Mouse (Mus musculus) ES-CJ7 (cell line): ENCODE data around the gene Olfr924.

Experiments
- DNase-seq: peaks from one replicate; pipeline ENCODE4 v3.0.0; 2011; ENCODE audit warnings: low read depth, low spot score

Gene Olfr924

DNA sequence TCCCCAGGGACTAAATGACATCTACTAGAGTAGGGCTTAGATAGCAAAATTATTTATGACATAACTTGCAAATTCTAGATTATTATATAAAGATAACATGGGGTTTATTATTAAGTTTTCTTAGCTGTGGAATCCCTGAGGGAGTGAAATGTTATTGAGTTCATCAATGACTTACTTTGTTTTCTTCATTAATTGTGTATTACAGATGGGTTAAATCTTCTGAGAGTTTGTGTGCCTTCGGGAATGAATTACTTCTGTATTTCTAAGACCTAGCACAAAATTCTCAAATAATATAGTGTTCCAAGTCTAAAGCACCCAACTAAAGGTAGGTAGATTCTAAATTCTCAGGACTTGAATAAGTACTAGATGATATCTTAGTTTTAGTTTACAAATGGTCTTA lies at the start of gene Olfr924:
Olfr924 (plus strand) TSS at position 301 of the 400 bp plus-strand sequence.
- DNase-seq = no peak

DNA sequence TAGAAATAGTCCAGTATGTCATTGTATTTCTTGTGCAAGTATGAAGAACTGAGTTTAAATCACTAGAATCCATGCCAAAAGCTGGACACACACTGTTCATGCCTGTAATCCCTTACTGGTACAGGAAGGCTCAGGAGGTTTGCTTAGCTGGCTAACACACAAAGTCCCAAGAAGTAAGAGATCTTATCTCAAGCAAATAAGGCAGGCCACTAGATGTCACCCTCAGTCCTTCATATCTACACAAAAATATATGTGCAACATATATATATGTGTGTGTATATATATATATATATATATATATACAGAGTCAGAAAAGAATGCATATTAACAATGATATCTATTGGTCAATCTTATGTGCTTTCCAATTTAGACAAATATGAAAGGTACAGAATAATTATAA lies 38.6 kb upstream of the Olfr924 start:
- peak; percentile 15 for DNase-seq

DNA sequence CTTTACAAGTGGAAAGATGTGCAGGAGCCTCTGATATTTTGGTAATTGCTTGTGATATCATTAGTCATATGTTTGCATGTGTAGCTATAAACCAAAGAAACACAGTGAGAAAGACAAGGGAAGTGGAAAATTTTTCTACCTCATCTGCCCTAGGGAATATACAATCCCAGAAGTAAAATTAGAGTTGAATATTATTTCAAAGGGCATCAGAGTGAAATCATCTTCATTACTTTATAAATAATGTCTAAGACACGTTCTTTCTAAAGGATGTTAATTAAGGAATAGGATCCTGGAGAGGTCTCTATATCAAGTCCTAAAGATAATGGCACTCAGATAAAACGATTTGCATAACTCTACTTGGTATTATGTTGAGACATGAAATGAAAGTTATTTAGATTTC lies 29.9 kb upstream of the Olfr924 start, which contains the start of gene Olfr922:
Olfr922 (plus strand) TSS at position 301 of the 400 bp plus-strand sequence.
- DNase-seq = no peak

DNA sequence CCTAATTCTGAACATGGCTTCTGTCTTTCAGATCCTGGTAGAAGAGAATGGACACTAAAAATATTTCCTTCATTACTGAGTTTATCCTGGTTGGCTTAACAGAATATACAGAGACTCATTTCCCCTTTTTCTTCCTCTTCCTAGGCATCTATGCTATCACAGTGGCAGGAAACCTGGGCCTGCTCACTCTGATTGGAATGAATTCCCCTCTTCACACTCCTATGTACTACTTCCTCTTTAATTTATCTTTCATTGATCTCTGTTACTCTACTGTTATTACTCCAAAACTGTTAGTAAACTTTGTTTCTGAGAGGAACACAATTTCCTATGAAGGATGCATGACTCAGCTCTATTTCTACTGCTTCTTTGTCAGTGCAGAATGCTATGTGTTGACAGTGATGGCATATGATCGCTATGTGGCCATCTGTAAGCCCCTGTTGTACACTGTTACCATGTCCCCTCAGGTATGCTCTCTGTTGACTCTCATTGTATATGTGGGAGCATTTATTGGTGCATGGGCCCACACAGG lies 28.7 kb upstream of the Olfr924 start:
- no peak for DNase-seq

DNA sequence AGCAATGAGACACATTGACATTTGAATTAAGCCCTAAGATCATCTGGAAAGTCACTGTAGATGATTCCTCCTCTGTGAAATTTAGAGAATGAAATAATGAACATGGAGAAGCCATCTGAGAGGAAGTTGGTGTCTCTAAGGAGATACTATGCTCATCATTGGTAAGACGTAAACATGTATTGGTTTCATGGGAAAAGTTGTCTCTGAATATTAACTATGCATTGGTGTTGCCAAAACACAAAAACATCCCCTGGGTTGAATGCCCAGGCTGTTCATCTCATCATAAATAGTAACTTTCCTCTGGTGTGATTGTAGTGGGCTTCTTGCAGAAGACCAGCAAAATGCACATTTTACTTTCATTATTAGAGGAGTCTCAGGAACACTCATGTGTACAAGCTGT lies 18.0 kb upstream of the Olfr924 start, which contains the start of gene Olfr923:
Olfr923 (plus strand) TSS at position 301 of the 400 bp plus-strand sequence.
- no peak for DNase-seq

DNA sequence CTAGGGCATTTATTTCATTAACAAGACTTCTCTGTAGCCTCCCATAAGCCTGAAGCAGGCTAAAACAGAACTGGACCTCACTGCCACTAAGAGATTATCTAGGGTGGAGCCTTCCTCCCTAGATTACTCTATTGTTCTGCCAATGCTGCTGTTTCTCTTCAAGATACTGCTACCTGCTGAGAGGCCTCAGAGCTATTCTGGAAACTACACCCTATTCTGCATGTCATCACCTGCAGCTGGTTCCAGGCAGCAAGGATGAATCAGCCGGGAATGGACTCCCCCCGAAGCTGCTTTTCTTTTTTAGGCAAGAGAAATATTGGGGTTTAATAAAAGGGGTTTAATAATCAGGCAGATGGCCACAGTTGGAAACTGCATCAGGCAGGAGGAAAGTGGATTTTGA lies 11.2 kb upstream of the Olfr924 start:
- peak; percentile 90 for DNase-seq

DNA sequence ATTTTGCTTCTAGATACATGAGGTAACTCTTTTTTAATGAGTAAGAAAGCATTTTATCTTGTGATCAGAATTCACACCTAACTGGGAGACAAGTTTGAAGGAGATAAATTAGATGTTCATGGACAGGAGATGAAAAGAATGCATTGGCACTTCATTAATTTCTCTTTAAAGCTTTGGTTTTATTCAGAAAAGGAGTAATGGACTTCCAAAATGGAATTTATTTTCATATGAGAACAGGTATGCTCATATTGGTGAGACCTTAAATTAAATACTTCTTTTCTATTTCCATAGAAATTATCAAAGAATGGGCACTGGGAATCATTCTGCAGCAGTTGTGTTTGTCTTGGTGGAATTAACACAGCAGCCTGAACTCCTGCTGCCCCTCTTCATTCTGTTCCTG lies 10.5 kb downstream of the Olfr924 start, which contains the start of gene Olfr26:
Olfr26 (plus strand) TSS at position 301 of the 400 bp plus-strand sequence.
- DNase-seq = no peak

DNA sequence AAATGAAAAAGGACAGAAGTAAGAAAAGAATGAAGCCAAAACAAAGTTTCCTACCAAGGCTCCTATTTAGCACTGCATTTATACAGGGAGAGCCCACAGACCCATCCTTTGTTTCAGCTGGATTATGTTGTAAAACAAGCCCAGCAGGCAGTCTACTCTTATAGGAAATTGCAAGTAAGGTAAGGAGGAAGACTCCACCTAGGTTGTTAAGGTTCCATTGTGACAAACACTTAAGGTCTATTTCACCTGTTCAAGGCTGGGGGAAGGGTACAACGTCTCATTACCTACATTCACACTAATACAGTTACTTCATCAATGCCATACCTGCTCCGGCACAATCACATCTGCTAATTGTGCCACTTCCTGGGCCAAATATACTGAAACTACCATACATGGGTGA lies 30.6 kb downstream of the Olfr924 start:
- DNase-seq = peak; percentile 90

DNA sequence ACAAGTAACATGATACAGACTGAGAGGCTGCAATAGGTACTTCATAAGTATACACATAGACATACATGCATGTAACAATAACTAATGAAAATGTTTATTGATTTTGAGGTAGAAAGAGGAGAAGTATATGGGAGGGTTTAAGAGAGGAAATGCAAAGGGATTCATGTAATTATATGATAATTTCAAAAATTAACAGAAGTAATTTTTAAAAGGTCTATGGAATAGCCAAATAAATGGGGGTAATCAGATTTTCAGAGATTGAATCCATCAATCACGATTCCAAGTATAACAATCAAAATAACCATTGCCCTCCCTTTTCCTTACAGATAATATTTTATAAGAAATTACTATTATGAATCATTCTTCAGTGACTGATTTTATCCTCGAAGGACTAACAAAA lies 32.6 kb downstream of the Olfr924 start, which contains the start of gene Olfr926:
Olfr926 (plus strand) TSS at position 301 of the 400 bp plus-strand sequence.
- no peak for DNase-seq
